Mouse (Mus musculus): Measurements from ENCODE around the gene Prss57. TPM values are rescaled to one million over a fixed set of nuclear protein-coding genes. Genes with fewer than 3 reads are reported as not detected.
A peak's percentile ranks its signal among the peaks of the same experiment; 100 is the strongest.

Prss57 gene
- polyA plus RNA-seq, 1 experiment from 2014 or later = 0.09 TPM

DNA sequence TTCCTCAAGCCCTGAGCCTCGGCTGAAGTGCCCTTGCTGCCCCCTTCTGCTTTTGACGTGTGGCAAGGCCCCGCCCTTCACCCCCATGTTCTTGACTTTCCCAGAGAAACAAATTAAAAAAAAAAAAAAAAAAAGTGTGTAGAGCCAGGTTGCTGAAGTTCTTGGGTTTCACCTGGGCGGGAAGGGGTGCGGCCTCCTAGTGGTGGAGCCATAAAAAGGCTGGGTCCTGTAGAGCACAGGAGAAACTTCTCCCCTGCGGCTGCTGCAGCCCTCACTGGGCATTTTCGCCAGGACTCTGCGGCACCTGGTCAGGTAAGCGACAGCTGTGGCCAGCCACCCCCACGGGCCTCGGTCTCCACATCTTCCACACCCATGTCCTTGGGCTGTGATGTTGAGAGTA, 30.0 kb upstream of the Prss57 start, which contains the start of gene Misp:
Gene Misp (plus strand): TSS at position 208 of the 400 bp plus-strand sequence.
- 68% methylated on average over 11 of the region's 11 CpGs for WGBS
- no peak within 1 kb of the TSS for H3K4me2 ChIP-seq
- peaks cover 47% of the 10 kb centered on the region for H3K36me3 ChIP-seq (replicated peaks)
- H3K9ac ChIP-seq = no peak within 1 kb of the TSS
- no peak within 1 kb of the TSS for H3K4me3 ChIP-seq (replicated peaks)
- H3K27ac ChIP-seq = no peak within 1 kb of the TSS
- no peaks in the 10 kb centered on the region for H3K9me3 ChIP-seq
- peaks cover 15% of the 10 kb centered on the region for H3K4me1 ChIP-seq
- H3K27me3 ChIP-seq = no peaks in the 10 kb centered on the region; the same call in 1 of the 2 replicates
- ATAC-seq (ENCODE audit: low FRiP score) = no peak

DNA sequence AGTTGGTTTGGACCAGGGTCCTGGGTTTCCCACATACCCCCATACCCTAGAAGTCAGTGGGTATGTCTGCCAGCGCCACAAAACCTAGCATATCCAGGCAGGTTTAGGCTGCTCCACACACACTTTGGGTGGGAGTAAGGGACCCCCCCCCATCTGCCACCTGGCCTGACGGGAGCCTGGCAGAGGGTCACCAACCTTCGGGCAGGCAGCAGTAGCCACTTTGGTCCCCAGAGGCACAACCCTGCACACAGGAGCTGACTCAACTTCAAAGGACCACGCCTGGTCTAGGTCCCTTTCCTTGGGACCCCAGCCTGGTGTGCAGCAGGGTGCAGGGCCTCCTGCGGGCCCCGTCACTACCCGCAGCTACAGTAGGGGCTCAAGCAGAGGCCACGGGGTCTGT, 29.5 kb upstream of the Prss57 start:
- Histone ChIP-seq H3K9me3 (no peaks in the 10 kb centered on the region), H3K4me2 (no peak overlapping the region), H3K9ac (no peak overlapping the region), H3K27ac (no peak overlapping the region), H3K36me3 (replicated peaks) (peaks cover 52% of the 10 kb centered on the region), H3K4me3 (replicated peaks) (no peak overlapping the region), H3K27me3 (no peaks in the 10 kb centered on the region; the same call in 1 of the 2 replicates), H3K4me1 (peaks cover 15% of the 10 kb centered on the region)
- ATAC-seq (ENCODE audit: low FRiP score) = no peak
- 90% methylated on average over 8 of the region's 8 CpGs for WGBS

DNA sequence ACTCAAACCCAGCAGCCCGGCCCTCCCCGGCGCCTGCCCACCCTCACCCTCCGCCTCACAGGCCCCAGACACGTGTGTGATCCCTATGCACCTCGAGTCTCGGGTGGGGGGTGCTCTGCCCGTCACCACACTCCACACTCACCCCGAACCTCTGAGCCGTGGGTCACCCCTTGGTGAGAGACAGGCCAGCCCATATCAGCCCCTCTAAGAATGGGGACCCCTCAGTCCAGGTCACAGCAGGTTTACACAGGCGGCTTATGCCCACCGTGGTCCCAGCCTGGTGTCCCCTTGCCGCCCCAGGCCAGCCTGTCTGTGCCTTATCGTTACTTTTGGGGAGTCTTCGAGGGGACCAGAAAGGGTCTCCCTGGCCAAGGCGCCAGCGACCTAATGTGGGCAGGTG, 28.8 kb upstream of the Prss57 start:
- H3K9ac ChIP-seq = no peak overlapping the region
- H3K4me2 ChIP-seq = no peak overlapping the region
- H3K27ac ChIP-seq = no peak overlapping the region
- WGBS = 92% methylated on average over 17 of the region's 17 CpGs
- no peaks in the 10 kb centered on the region for H3K9me3 ChIP-seq
- no peak for ATAC-seq (ENCODE audit: low FRiP score)
- peaks cover 15% of the 10 kb centered on the region for H3K4me1 ChIP-seq
- H3K4me3 ChIP-seq (replicated peaks) = no peak overlapping the region
- peaks cover 57% of the 10 kb centered on the region for H3K36me3 ChIP-seq (replicated peaks)
- H3K27me3 ChIP-seq = no peaks in the 10 kb centered on the region; the same call in 1 of the 2 replicates

DNA sequence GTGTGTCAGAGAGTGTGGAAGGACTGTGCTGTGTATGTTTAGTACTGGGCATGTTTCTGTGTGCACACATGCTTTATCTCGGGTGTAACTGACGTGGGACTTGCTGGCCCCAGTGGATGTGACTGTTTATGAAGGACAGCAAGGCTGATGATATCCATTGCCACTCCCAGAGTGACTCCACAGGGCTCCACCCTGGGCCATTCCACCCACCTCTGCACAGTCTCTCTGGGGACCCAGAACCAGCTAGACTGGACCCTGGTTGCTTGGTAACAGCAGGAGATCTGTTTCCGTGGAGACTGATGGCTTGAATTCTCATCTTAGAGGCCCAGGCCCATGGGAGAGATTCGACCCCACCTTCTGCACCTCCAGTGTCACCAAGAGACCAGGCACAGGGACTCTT, 27.5 kb upstream of the Prss57 start:
- no peak overlapping the region for H3K4me3 ChIP-seq (replicated peaks)
- H3K27ac ChIP-seq = no peak overlapping the region
- H3K27me3 ChIP-seq = no peaks in the 10 kb centered on the region; the same call in 1 of the 2 replicates
- no peak overlapping the region for H3K4me2 ChIP-seq
- no peak overlapping the region for H3K9ac ChIP-seq
- ATAC-seq (ENCODE audit: low FRiP score) = no peak
- 72% methylated on average over 4 of the region's 4 CpGs for WGBS
- peaks cover 15% of the 10 kb centered on the region for H3K4me1 ChIP-seq
- no peaks in the 10 kb centered on the region for H3K9me3 ChIP-seq
- H3K36me3 ChIP-seq (replicated peaks) = peaks cover 57% of the 10 kb centered on the region

DNA sequence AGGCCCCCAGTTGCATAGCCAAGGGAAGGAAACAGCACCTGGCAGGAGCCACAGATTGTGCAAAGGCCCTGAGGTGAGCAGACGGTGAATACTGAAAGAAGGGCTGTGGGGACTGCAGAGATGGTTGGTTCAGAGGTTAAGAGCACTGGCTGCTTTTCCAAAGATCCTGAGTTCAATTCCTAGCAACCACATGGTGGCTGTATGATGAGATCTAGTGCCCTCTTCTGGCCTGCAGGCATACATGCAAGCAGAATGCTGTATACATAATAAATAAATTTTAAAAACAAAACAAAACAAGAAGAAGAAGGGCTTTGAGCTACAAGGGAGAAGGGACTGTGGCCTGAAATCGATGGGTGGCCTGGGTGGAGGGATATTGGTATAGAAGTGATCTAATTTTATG, 26.4 kb upstream of the Prss57 start:
- WGBS = 71% methylated on average over 2 of the region's 2 CpGs
- peaks cover 65% of the 10 kb centered on the region for H3K36me3 ChIP-seq (replicated peaks)

DNA sequence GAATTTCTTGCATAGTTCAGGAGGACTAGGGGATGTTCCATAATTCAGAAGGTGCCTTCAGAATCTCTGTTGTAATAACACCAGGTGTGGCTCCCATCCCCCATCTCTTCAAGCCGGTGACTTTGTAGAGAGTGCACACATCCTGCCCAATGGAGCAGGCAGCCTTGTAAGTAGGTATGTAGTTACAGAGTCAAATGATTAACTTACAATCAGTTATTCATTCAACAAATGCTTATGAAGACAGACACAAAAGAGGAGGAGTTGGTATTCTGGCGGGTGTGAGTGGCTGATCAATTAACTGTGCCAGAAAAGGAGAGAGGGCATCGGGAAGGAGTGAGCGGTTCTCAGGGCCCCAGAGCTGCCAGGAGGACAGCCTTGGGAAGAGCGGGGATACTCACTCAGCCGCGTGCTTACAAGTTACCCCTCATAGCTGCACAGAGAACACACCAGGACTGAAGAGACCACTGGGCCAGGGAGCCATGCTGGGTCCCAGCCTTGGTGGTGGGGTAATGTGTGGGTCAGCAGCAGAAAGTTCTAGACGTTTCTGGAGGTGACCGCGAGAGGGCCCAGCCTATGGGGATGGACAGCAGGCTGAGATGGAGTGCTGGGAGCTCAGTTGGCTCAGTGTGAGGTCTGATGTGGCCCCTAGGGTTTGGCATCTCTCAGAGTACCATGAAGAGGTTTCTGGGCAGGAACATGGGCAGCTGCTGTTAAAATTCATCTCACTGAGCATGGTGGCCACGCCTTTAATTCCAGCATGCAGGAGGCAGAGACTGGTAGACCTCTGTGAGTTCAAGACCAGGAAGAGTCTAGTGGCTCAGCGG, 25.1 kb upstream of the Prss57 start:
- H3K4me1 ChIP-seq = peaks cover 7% of the 10 kb centered on the region; the same call in 1 of the 2 replicates
- no peak overlapping the region for H3K9ac ChIP-seq
- H3K36me3 ChIP-seq (replicated peaks) = peaks cover 75% of the 10 kb centered on the region
- no peak overlapping the region for H3K4me2 ChIP-seq
- H3K4me3 ChIP-seq (replicated peaks) = no peak overlapping the region
- no peak overlapping the region for H3K27ac ChIP-seq
- ATAC-seq (ENCODE audit: low FRiP score) = no peak
- 87% methylated on average over 12 of the region's 12 CpGs for WGBS
- no peaks in the 10 kb centered on the region for H3K9me3 ChIP-seq
- no peaks in the 10 kb centered on the region for H3K27me3 ChIP-seq

More for the DNA sequence above, 26.4 kb upstream of the Prss57 start:
- Histone ChIP-seq H3K27ac (no peak overlapping the region), H3K9me3 (no peaks in the 10 kb centered on the region), H3K4me2 (no peak overlapping the region), H3K9ac (no peak overlapping the region), H3K4me1 (peaks cover 10% of the 10 kb centered on the region), H3K27me3 (no peaks in the 10 kb centered on the region), H3K4me3 (replicated peaks) (no peak overlapping the region)
- no peak for ATAC-seq (ENCODE audit: low FRiP score)

DNA sequence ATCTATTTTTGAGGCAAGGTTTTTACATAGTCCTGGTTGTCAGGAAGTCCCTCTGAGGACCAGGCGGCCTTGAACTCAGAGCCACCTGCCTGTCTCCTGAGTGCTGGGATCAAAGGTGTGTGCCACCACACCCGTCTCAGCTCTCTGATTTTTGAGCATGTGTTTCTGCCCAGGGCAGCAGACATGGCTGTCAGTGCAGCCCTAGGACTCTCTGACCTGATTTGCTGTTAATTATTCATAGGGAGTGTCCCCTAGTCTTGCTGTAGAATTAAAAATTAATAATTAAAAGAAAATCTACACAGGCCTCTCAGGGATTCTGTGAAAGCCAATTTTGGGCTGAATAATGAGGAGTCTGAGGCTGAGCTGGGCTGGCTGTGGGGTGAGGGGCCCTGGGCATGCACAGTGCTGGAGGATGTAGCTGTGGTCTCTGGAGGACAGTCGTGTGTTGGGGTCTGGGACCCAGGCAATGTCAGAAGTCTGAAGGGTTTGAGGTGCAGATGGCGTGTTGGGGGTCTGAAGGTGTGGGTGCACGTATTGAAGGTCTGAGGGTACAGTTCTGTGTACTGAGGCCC, 23.6 kb upstream of the Prss57 start:
- WGBS = 82% methylated on average over 5 of the region's 5 CpGs
- no peak for ATAC-seq (ENCODE audit: low FRiP score)
- H3K9me3 ChIP-seq = no peaks in the 10 kb centered on the region
- peaks cover 7% of the 10 kb centered on the region; the same call in 1 of the 2 replicates for H3K4me1 ChIP-seq
- no peak overlapping the region for H3K4me2 ChIP-seq
- no peak overlapping the region for H3K27ac ChIP-seq
- no peak overlapping the region for H3K9ac ChIP-seq
- H3K36me3 ChIP-seq (replicated peaks) = peaks cover 77% of the 10 kb centered on the region
- no peaks in the 10 kb centered on the region for H3K27me3 ChIP-seq
- no peak overlapping the region for H3K4me3 ChIP-seq (replicated peaks)

DNA sequence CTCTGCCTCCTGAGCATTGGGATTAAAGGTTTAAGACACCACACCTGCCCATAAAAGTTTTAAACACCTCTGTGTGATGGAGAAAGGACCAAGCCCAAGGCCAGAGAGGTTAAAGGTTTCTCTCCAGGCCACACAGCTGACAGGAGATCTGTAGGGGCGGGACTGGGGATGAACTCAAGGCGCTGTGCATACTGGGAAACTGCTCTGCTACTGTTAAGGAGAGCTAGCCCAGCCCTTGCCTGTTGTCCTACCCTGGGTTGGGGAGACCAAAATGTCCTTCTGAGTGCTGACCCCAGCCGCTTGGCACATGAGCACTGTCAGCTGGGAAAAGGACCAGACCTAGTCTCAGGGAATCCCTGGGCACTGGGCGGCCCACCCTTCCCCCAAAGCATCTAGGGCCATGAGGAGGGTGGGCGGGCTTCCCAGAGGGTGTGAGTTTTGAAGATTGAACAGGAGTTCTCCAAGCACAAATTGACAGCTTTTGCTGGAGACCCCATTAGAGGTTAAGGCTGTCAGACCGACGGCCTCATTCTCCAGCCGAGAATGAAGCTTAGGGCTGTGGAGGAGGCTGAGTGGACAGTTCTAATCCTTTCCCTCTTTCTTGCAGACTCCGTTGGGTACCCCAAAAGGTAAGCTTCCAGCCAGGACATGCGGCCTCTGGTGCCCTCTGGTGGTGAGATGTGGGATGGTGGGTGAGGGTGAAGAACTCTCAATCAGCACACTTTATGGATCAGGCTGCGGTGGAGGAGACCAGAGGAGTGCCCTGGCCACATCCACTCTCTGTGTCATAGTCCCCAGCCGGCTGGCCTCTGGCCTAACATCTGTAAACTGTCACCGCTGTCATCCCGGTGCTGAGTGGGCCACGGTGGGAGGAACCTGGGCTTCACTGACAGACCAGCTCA, 21.2 kb upstream of the Prss57 start:
- Histone ChIP-seq H3K4me1 (peaks cover 3% of the 10 kb centered on the region; the same call in 1 of the 2 replicates), H3K27me3 (no peaks in the 10 kb centered on the region), H3K9ac (0 out of 2 replicates have a peak overlapping the region, but pooled peaks have one; percentile 0), H3K36me3 (replicated peaks) (peaks cover 80% of the 10 kb centered on the region), H3K27ac (no peak overlapping the region), H3K4me3 (replicated peaks) (no peak overlapping the region), H3K4me2 (no peak overlapping the region), H3K9me3 (no peaks in the 10 kb centered on the region)
- WGBS = 34% methylated on average over 15 of the region's 15 CpGs
- peak; percentile 62 for ATAC-seq (ENCODE audit: low FRiP score)

DNA sequence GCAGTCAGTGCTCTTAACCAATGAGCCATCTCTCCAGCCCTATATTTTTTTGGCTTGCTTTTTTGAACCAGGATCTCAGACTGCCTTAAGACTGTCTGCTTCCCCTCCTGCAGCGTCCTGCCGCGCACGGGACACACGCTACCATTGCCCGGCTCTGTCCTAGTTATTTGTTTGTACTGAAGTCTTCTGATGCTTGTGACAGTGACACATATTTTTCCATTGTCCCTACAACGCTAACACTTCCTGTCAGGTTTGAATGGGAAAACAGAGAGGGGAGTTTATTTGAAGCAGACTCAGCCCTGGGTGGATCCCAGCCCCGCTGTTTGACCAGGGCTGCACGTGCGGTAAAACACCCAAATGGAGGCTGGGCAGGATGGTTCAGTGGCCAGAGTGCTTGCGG, 18.0 kb upstream of the Prss57 start:
- 87% methylated on average over 11 of the region's 11 CpGs for WGBS
- Histone ChIP-seq H3K27me3 (no peaks in the 10 kb centered on the region), H3K4me2 (no peak overlapping the region), H3K36me3 (replicated peaks) (peaks cover 61% of the 10 kb centered on the region), H3K9me3 (no peaks in the 10 kb centered on the region), H3K4me1 (peaks cover 34% of the 10 kb centered on the region), H3K27ac (no peak overlapping the region), H3K4me3 (replicated peaks) (no peak overlapping the region), H3K9ac (no peak overlapping the region)
- ATAC-seq (ENCODE audit: low FRiP score) = no peak

DNA sequence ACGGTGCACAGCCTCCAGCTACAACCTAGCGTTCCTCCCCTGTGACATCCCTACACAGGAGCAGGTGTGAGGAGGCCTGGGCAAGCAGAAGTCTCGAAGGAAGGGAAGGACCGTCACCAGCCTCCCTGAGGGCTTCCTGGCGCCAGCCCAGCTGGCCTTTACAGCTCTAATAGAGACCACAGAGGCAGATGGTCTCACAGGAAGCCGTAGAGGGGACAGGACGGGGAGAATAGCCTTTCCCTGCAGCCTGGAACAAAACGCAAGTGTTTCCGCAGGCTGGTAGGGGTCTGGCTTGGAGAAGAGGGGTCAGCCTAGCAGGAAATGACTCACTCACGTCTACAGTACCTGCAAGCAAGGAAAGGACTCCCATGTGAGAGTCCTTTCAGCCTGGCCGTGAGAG, 17.1 kb upstream of the Prss57 start:
- peak overlapping the region; percentile 70 for H3K27ac ChIP-seq
- no peak for ATAC-seq (ENCODE audit: low FRiP score)
- no peak overlapping the region for H3K4me3 ChIP-seq (replicated peaks)
- H3K9me3 ChIP-seq = no peaks in the 10 kb centered on the region
- WGBS = 78% methylated on average over 11 of the region's 11 CpGs
- peaks cover 59% of the 10 kb centered on the region for H3K36me3 ChIP-seq (replicated peaks)
- peaks cover 43% of the 10 kb centered on the region for H3K4me1 ChIP-seq
- H3K4me2 ChIP-seq = no peak overlapping the region
- H3K27me3 ChIP-seq = no peaks in the 10 kb centered on the region
- H3K9ac ChIP-seq = no peak overlapping the region

DNA sequence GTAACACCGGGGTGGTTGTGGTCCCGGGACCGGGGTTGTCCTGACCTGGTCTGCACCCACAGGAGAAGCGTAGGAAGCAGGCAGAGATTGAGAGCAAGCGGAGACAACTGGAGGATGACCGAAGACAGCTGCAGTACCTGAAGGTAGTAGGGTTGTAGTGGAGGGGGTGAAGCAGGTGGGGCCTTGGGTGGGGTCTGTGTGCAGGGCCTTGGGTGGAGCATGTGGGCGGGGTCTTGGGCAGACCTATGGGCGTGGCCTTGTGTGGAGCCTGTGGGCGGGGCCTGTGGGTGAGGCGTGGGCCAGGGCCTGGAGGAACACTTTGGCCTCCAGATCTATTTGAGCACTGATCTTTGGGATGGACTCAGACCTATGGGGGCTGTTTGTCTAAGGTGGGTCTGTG, 16.2 kb upstream of the Prss57 start:
- Histone ChIP-seq H3K36me3 (replicated peaks) (peaks cover 52% of the 10 kb centered on the region), H3K4me1 (peaks cover 52% of the 10 kb centered on the region), H3K27me3 (no peaks in the 10 kb centered on the region), H3K9me3 (no peaks in the 10 kb centered on the region), H3K4me2 (no peak overlapping the region), H3K27ac (peak overlapping the region; percentile 70; the same call in 1 of the 2 replicates), H3K4me3 (replicated peaks) (no peak overlapping the region), H3K9ac (no peak overlapping the region)
- ATAC-seq (ENCODE audit: low FRiP score) = no peak
- 79% methylated on average over 10 of the region's 10 CpGs for WGBS

DNA sequence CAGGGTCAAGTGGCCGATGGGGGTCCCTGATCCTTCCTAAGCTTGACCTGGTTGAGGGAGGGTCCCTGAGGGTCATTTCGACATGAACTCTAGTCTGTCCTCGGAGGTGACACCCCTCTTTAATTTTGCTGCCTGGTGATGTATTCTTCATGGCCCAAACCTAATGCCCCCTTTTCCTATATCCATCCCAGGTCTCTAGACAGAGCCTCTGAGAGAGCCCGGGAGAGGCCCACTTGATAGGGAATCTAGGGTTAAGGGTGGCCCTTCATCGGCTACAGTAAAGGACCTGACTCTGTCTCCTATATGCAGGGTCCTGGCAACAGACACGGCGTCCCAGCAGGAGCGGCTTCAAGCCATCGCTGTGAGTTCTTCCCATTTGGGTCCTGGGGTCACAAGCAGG, 15.6 kb upstream of the Prss57 start:
- no peaks in the 10 kb centered on the region for H3K9me3 ChIP-seq
- WGBS = 91% methylated on average over 9 of the region's 9 CpGs
- H3K27me3 ChIP-seq = no peaks in the 10 kb centered on the region
- no peak overlapping the region for H3K27ac ChIP-seq
- peaks cover 46% of the 10 kb centered on the region for H3K36me3 ChIP-seq (replicated peaks)
- H3K4me3 ChIP-seq (replicated peaks) = no peak overlapping the region
- no peak for ATAC-seq (ENCODE audit: low FRiP score)
- H3K4me1 ChIP-seq = peaks cover 58% of the 10 kb centered on the region
- no peak overlapping the region for H3K4me2 ChIP-seq
- no peak overlapping the region for H3K9ac ChIP-seq
